Mouse (Mus musculus) cerebellum, adult 2 months (tissue): ENCODE data around the gene Hoxc5.

ENCODE experiments used
- CTCF ChIP-seq: fragments of 200-500 bp; IDR thresholded peaks from 2 replicates; pipeline ENCODE4 v1.5.1; 2011; ENCODE audit warnings: low read depth, mild to moderate bottlenecking, control low read depth, low read length, moderate library complexity, borderline replicate concordance; ENCODE audit not compliant: insufficient read depth
- POLR2A ChIP-seq: fragments of 200-500 bp; IDR thresholded peaks from 2 replicates; pipeline ENCODE4 v1.6.1; 2011; ENCODE audit warnings: low read length, control low read depth, borderline replicate concordance; ENCODE audit not compliant: insufficient read depth

GRCm38 (mm10) chr15:102934897-102935296 lies 32.3 kb upstream of the Hoxc5 start:
- TF ChIP-seq CTCF, result no peak
- TF ChIP-seq POLR2A, result no peak
